Mouse (Mus musculus) left cerebral cortex, postnatal 10 days (tissue): Measurements from ENCODE around the gene Chd1l. TPM values are rescaled to one million over a fixed set of nuclear protein-coding genes. Genes with fewer than 3 reads are reported as not detected.

Experiments
- DNase-seq, 2 experiments: peaks; one replicate each; pipeline ENCODE4 v3.0.0; 2021 to 2022; ENCODE audit warnings: low spot score in 2 of 2, mixed read lengths in 1 of 2; ENCODE audit errors: extremely low spot score in 1 of 2
- intact Hi-C: fragments of 180-260 bp; cut with DNase I; formaldehyde crosslinking; loops from one replicate; pipeline ENCODE4 v1.15.1; 2025
- total RNA-seq, 2 experiments: library from RNA; stranded (reverse); gene quantifications; 2 replicates each; pipeline ENCODE4 v1.2.3; 2021

Chd1l gene
- total RNA-seq, result 1 to 10 TPM; 8.9 to 9.1 TPM

GRCm38 (mm10) chr3:97609845-97610410 is at the start of gene Chd1l:
Gene Chd1l, minus strand, starts transcription at chr3:97610203.
- intact Hi-C loops, result loop anchor here (5.0 kb wide), 1 partner anchor 47 kb away; the partner anchor contains the start of gene Prkab2
- peak; percentile 79 to 93 for DNase-seq

GRCm38 (mm10) chr3:97659746-97660145 is 49.7 kb upstream of the Chd1l start:
- intact Hi-C loops, result loop anchor here (5.0 kb wide), 1 partner anchor 47 kb away; the partner anchor contains the start of gene Chd1l
- no peak for DNase-seq

GRCm38 (mm10) chr3:97658426-97659193 is 48.6 kb upstream of the Chd1l start:
- no peak for DNase-seq
- intact Hi-C loops, result loop anchor here (5.0 kb wide), 1 partner anchor 46 kb away; the partner anchor contains the start of gene Chd1l

- intact Hi-C loops, result loop anchor here (5.0 kb wide), 1 partner anchor 46 kb away; the partner anchor contains the start of gene Chd1l
- DNase-seq, result peak; percentile 98 to 99
These were observed 47.8 kb upstream of the Chd1l start, which contains the start of gene Prkab2 for GRCm38 (mm10) chr3:97657655-97658411. Gene Prkab2, plus strand, starts transcription at chr3:97658193.

GRCm38 (mm10) chr3:97654901-97655300 is 44.9 kb upstream of the Chd1l start:
- intact Hi-C loops, result loop anchor here (5.0 kb wide), 1 partner anchor 43 kb away; the partner anchor contains the start of gene Chd1l

GRCm38 (mm10) chr3:97653781-97654180 is 43.8 kb upstream of the Chd1l start:
- intact Hi-C loops, result no loop called here
- no peak for DNase-seq

More at GRCm38 (mm10) chr3:97654901-97655300, 44.9 kb upstream of the Chd1l start:
- peak in 1 of 2 experiments; percentile 38 for DNase-seq

- no peak for DNase-seq
- intact Hi-C loops, result no loop called here
These were observed 41.6 kb upstream of the Chd1l start for GRCm38 (mm10) chr3:97651604-97652003.

- intact Hi-C loops, result no loop called here
- no peak for DNase-seq
These were observed 39.5 kb upstream of the Chd1l start for GRCm38 (mm10) chr3:97649469-97649868.

- intact Hi-C loops, result no loop called here
- DNase-seq, result no peak
These were observed 39.0 kb upstream of the Chd1l start for GRCm38 (mm10) chr3:97649022-97649421.

GRCm38 (mm10) chr3:97648518-97648917 is 38.5 kb upstream of the Chd1l start:
- DNase-seq, result no peak
- intact Hi-C loops, result no loop called here

GRCm38 (mm10) chr3:97642001-97642400 is 32.0 kb upstream of the Chd1l start:
- DNase-seq, result no peak
- intact Hi-C loops, result no loop called here

GRCm38 (mm10) chr3:97641396-97641795 is 31.4 kb upstream of the Chd1l start:
- DNase-seq, result no peak
- intact Hi-C loops, result no loop called here

- intact Hi-C loops, result no loop called here
- no peak for DNase-seq
These were observed 24.3 kb upstream of the Chd1l start for GRCm38 (mm10) chr3:97634288-97634761.

- intact Hi-C loops, result no loop called here
- no peak for DNase-seq
These were observed 23.5 kb upstream of the Chd1l start for GRCm38 (mm10) chr3:97633456-97633855.

- no peak for DNase-seq
- intact Hi-C loops, result no loop called here
These were observed 21.4 kb upstream of the Chd1l start for GRCm38 (mm10) chr3:97631258-97631860.

- no peak for DNase-seq
- intact Hi-C loops, result no loop called here
These were observed 20.7 kb upstream of the Chd1l start for GRCm38 (mm10) chr3:97630746-97631145.

- no peak for DNase-seq
- intact Hi-C loops, result no loop called here
These were observed 19.9 kb upstream of the Chd1l start for GRCm38 (mm10) chr3:97629941-97630340.

- DNase-seq, result peak in 1 of 2 experiments; percentile 70
- intact Hi-C loops, result no loop called here
These were observed 18.5 kb upstream of the Chd1l start, which contains the start of gene Fmo5 for GRCm38 (mm10) chr3:97628391-97629001. Gene Fmo5, plus strand, starts transcription at chr3:97628804.
